Mouse (Mus musculus) lung, postnatal 25 days (tissue): ENCODE measurements around the gene B020004J07Rik.
"Not testable (repeated sequence)": the region's sequence is repeated elsewhere in the genome, so short reads cannot be mapped to it uniquely, and the experiment has no call there.

ENCODE experiments used
- DNase-seq: peaks from one replicate; pipeline ENCODE4 v3.0.0; 2022; ENCODE audit warnings: low spot score

Gene B020004J07Rik

GRCm38 (mm10) chr4:101843923-101844322 lies at the start of gene B020004J07Rik:
B020004J07Rik (minus strand) TSS chr4:101844023.
- DNase-seq: not testable (repeated sequence)

- DNase-seq: no peak
Observed at GRCm38 (mm10) chr4:101889377-101889776, 45.6 kb upstream of the B020004J07Rik start.

DNA sequence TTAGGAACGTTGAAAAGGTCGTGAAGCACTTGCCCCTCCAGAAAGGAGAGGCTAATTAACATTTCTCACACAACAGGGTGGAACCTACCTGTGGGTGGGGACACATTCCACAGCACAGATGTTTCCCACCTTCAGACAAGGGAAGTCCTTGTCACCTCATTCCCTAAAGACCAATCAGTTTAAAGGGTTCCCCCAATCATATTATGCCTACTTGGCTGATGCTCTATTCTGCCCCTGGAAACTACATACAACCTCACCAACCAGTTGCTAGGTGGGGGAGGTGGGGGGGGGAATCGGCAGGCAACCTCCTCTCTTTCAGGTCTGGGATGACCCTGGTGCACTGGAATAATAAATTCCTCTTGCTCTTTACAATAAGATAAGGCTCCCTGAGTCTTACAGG lies 39.8 kb upstream of the B020004J07Rik start:
- no peak for DNase-seq

- not testable (repeated sequence) for DNase-seq
Observed at GRCm38 (mm10) chr4:101875687-101876086, 31.9 kb upstream of the B020004J07Rik start.

- not testable (repeated sequence) for DNase-seq
Observed at GRCm38 (mm10) chr4:101872031-101872430, 28.2 kb upstream of the B020004J07Rik start.

DNA sequence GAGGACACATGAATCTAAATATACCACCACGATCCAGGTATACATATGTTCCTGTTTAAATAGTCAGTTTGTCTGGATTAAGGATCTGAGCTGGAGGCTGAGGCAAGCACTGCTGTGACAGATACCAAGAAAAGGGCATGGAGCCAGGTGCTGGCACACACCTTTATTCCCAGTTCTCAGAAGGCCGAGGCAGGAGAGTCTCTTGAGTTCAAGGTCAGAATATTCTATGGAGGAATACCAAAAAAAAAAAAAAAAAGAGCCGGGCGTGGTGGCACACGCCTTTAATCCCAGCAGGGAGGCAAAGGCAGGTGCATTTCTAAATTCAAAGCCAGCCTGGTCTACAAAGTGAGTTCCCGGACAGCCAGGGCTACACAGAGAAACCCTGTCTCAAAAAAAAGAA lies 18.5 kb upstream of the B020004J07Rik start:
- no peak for DNase-seq

DNA sequence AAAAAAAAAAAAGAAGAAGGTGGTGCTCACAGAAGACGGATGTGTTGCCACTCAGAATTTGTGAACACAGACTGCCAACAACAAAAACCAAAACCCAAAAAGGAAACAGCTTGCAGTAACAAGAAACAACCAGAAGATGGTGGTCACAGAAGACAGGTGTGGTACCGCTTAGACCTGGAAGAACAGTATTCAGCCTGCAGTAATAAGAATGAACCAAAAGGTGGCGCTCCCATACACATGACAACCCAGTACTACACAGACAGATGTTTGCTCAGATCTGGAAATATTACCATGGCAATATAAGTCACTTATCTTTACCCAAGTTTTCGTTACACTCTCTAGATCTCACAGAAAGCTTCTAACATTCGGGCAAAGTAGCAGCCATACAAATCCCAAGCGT lies 17.1 kb upstream of the B020004J07Rik start:
- peak; percentile 7 for DNase-seq

DNA sequence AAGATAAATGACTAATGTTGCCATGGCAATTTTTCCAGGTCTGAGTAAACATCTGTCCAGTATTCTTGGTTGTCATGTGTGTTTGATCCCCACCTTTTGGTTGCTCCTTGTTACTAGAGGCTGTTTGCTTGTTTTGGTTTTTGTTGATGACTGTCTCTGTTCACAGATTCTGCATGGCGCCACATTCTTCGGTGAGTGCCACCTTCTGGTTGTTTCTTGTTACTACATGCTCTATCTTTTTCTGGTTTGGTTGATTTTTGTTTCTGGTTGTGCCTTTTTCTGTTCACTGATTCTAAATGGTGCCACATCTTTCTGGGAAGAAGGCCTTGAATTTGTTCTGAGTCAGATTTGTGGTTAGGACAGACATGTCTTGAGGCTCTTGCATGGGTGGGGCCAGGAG lies 7.1 kb upstream of the B020004J07Rik start:
- DNase-seq: no peak
